Mouse (Mus musculus) monocyte, adult 2 months (primary cell): ENCODE measurements around the gene Gm10310.
"Not testable (repeated sequence)": the region's sequence is repeated elsewhere in the genome, so short reads cannot be mapped to it uniquely, and the experiment has no call there.

Experiments used
- DNase-seq, 2 experiments: peaks; one replicate each; pipeline ENCODE4 v3.0.0; 2022; ENCODE audit warnings: low spot score in 2 of 2, low read depth in 1 of 2

Gene Gm10310

DNA sequence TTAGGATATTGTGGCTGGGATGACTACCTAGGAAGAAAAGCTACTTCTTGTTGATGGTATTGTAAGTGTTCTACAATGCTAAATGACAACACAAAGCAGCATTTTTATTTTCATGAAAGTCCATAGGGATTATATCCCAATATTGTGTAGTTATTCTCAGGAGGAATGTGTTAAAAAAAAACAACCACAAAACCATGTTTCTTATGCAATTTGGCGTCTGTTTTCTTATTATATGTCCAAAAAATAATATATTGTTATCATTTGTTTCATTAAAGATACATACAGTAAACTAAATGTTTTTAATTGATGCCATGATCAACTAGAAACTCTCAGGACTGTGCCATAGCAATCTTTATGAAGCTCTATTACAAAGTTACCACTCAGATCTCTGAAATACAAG lies at the start of gene Gm10310:
Gene Gm10310, minus strand, starts transcription at position 101 of the 400 bp plus-strand sequence.
- not testable (repeated sequence) for DNase-seq

DNA sequence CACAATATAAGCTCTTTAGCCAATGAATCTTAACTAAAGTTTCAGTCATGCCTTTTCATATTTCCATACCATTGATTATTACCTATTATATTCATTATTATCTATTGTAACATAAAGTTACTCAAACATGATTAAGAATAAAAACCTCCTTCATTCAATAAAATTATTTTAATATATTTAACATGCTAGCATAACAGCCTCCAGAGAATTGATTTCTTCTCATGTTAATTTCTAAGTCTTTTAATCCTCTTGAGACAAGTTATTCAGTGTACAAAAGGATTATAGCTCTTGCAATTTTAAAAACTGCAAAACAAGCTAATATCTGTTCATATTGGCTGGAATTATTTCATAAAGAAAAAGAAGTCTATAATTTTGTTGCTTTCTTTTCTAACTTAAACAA lies 45.2 kb upstream of the Gm10310 start, which contains the start of gene Olfr821:
Gene Olfr821, plus strand, starts transcription at position 301 of the 400 bp plus-strand sequence.
- DNase-seq = no peak

DNA sequence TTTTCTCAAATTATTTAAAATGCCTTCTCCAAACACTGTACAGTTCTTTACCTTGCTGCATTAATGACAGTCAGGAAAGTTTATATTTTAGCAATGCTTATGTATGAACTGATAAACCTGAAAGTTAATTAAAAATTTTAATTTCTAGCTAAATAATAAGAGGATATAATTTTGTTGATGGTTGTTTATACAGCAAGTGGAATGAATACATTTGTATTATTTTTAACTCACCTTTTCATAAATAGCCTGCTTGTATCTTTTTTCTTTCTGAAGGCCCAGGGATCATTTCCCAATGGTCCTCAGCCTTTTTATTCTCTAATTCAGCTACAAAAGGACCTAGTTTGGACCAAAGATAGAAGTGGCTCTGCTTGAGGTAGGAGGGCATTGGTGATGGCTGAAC lies 27.5 kb upstream of the Gm10310 start, which contains the start of gene Olfr820:
Gene Olfr820, plus strand, starts transcription at position 301 of the 400 bp plus-strand sequence.
- no peak for DNase-seq

DNA sequence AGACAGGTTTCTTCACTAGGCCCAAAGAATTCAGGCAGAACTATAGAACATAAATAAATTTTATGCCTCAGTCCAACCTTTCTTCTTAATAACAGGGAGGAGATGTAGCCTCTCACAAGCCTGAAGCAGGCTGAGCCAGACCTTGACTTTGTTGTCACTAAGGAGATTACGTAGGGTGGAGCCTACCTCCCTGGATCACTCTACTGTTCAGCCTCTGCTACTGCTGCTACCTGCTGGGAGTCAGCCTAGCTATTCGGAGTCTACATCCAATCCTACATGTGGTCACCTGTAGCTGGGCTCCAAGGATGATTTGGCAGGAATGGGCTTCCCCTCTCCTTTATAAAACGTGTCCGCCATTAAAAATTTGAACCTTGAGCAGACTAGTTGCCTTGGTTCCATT lies 20.5 kb upstream of the Gm10310 start:
- not testable (repeated sequence) for DNase-seq

DNA sequence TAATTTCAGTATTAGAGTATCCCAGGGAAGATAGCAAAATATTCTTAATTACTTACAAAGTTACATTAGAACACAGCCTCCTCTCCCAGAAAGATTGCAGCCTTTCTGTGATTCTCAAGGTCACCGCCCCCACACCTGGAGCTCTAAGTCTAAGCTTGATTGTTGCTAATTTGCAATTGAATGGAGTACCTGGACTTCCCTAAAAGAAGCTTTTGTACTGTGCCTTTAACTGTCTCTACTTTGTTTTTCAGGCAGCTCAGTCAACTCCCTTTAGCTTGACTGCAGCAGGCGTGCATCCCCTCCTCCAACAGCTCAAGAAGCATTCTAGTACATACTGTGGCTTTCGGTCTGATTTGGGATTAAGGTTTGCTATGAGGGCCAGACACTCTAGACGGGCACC lies 19.2 kb upstream of the Gm10310 start:
- not testable (repeated sequence) for DNase-seq

DNA sequence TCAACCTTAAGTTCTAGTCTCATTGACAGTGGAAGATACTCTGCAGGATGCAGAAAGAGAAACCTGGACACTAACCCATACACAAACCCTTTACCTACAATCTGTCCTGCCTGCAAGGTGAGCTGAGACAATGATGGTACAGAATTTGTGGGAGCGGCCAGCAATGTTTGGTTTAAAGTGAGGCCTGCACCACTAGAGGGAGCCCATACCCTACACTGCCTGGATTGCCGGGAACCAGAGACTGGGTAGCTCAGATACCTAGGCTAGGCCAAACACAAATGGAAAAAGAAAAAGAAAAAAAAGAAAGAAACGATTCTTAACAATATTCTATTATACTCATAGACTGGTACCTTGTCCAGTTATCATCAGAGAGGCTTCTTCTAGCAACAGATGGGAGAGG lies 3.0 kb downstream of the Gm10310 start:
- not testable (repeated sequence) for DNase-seq

DNA sequence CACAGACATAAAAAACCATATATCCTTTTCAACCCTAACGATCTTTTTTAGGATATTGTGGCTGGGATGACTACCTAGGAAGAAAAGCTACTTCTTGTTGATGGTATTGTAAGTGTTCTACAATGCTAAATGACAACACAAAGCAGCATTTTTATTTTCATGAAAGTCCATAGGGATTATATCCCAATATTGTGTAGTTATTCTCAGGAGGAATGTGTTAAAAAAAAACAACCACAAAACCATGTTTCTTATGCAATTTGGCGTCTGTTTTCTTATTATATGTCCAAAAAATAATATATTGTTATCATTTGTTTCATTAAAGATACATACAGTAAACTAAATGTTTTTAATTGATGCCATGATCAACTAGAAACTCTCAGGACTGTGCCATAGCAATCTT lies 8.8 kb downstream of the Gm10310 start, which contains the start of gene Olfr247:
Gene Olfr247, minus strand, starts transcription at position 101 of the 400 bp plus-strand sequence.
- DNase-seq = not testable (repeated sequence)

DNA sequence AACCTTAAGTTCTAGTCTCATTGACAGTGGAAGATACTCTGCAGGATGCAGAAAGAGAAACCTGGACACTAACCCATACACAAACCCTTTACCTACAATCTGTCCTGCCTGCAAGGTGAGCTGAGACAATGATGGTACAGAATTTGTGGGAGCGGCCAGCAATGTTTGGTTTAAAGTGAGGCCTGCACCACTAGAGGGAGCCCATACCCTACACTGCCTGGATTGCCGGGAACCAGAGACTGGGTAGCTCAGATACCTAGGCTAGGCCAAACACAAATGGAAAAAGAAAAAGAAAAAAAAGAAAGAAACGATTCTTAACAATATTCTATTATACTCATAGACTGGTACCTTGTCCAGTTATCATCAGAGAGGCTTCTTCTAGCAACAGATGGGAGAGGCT lies 11.9 kb downstream of the Gm10310 start:
- not testable (repeated sequence) for DNase-seq

DNA sequence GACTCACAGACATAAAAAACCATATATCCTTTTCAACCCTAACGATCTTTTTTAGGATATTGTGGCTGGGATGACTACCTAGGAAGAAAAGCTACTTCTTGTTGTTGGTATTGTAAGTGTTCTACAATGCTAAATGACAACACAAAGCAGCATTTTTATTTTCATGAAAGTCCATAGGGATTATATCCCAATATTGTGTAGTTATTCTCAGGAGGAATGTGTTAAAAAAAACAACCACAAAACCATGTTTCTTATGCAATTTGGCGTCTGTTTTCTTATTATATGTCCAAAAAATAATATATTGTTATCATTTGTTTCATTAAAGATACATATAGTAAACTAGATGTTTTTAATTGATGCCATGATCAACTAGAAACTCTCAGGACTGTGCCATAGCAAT lies 17.7 kb downstream of the Gm10310 start, which contains the start of gene Olfr819:
Gene Olfr819, minus strand, starts transcription at position 101 of the 400 bp plus-strand sequence.
- not testable (repeated sequence) for DNase-seq

DNA sequence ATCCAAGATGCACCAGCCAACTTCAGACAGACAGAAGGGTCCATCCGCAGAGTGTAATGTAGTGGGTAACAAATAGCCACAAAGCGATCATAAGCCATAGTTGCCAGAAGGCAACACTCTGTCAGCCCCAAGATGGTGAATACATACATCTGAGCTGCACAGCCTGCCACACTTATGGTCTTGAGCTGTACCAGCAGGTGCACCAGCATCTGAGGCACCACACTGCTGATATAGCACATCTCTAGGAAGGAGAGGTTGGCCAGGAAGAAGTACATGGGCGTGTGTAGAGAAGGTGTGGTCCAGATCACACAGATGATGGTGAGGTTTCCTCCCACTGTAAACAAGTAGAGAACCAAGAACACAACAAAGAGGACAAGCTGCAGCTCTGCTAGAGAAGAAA lies 18.6 kb downstream of the Gm10310 start:
- not testable (repeated sequence) for DNase-seq

DNA sequence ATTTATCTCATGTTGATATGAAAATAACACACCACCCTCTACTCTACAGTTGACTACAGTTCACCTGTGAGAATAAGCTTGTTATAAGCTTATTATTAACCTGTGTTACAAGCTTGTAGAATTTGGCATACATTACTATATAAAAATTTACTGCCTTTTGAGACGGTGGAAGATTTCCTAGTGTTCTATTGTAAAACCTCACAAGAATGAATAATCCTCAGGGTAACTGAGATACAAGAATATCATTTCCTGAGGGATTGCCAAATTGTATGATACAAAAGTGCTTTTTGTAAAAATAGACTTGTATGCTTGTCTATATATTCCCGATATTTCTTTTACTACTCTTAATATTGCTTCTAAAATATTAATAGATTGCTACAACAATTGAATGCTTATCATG lies 35.9 kb downstream of the Gm10310 start, which contains the start of gene Olfr818:
Gene Olfr818, minus strand, starts transcription at position 101 of the 400 bp plus-strand sequence.
- no peak for DNase-seq
